Mouse (Mus musculus): ENCODE data around the gene Rps6ka1.

GRCm38 (mm10) chr4:133885991-133886501, 1.6 kb downstream of the Rps6ka1 start:
- TF ChIP-seq TAL1 (IDR thresholded peaks at IDR 0.05; ENCODE audit: low read length) (no peak), GATA1 (IDR thresholded peaks at IDR 0.05; ENCODE audit: low read length) (no peak)

Measured in erythroblast, embryonic 14.5 days (primary cell).